Mouse (Mus musculus): Measurements from ENCODE around the gene Tnfrsf14. TPM values are rescaled to one million over a fixed set of nuclear protein-coding genes. Genes with fewer than 3 reads are reported as not detected.

Gene Tnfrsf14
- total RNA-seq, 2 experiments from 2014 or later: 68.2 to 89.8 TPM

DNA sequence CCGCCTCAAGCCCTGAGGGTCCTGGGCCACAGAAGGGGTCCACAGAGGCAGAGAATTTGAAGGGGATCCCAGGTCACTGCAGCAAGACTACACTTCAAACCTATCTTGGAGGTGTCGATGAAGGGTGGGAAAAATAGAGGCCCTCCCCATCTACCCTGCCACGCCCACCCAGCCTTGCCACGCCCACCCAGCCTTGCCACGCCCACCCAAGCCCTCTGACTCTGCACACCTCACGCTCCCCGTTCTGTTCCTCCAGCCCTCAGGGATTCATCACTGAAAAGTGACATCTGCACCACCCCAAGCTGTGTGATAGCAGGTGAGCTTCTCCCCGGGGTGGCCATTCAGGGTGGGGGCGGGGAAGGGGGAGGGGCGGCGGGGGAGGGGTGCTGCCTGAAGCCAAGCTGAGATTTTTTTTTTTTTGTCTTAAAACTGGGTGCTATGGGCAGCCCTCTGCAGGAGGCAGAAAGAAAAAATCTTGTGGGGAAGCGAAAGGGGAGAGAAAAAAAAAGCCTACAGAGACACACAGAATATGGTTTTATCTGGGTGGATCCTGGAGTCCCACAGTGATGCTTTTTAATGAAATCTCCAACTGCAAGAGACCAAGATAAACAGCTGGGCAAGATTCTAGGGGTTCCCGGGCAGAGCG, 46.2 kb downstream of the Tnfrsf14 start:
- ATAC-seq (replicated peaks; ENCODE audit: poor library complexity): 0 out of 2 replicates have a peak, but pooled peaks have one; percentile 18

DNA sequence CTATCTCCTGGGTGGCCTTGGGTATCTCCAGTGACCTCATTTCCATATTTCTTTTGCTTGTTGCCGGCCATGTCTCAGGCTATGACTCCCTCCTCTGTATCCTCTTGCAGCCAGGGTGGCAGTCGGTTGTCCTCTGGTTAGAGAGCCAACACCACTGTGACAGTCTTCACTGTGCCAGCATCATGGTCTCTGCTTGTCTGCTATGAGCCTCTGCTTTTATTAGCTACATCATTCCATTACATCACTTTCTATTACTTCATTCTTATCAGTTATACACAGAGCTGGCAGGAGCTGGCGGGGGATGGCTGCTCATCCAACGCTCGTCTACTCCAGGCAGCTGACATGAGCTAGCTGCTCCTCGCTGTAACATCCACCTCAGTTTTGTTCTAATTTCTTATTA, 47.6 kb downstream of the Tnfrsf14 start:
- ATAC-seq (replicated peaks; ENCODE audit: poor library complexity): peak; percentile 76

DNA sequence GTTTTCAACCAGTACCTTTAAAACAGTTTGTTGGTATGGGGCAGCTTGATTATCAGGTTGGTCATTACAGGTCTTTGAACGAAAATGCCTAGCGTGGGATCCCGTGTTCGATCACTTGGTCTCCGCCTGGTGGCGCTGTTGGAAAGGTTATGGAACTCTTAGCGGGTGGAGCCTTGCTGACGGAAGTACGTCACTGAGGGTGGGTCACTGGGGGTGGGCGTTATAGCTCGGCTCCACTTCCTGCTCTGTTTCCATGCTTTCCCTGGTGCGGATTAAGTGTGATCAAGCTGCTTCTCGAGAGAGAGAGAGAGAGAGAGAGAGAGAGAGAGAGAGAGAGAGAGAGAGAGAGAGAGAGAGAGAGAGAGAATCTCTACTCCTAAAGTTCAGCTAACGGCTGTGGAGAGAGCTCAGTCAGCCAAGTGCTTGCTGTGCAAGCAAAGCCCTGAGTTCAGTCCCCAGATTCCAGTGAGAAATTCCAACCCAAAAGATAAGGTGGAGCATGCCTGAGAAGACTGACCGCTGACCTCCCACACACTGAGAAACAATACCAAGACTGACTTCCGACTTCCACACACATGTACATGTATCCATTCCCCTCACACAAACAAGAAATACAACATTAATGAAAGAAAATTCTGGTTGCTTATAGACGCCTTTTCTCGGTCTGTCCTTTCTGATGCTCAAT, 50.4 kb downstream of the Tnfrsf14 start:
- ATAC-seq (replicated peaks; ENCODE audit: poor library complexity): peak; percentile 88

DNA sequence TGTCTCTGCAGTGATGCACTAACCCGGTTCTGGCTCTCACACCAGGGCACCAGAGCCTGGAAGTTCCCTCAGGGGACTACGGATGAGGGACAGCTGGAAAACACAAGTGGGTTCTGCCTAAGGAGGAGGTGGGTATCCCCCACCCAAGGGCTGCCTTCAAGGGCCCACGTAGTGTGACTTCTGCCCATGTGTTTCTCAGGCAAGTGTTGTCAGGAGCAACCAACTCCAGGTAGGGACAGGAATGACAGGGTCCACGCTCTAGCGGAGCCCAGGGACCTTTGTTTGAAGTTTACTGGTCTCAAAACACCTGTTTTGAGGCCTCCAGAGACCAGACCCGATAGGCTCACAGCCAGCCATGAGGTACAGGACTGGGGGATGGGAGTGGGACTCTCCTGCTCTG, 55.2 kb downstream of the Tnfrsf14 start:
- ATAC-seq (replicated peaks; ENCODE audit: poor library complexity): no peak

Other genes with a start within 250 kb of the Tnfrsf14 start
- not detected in 2 replicates for gene Ttc34, start 91.1 kb downstream of the Tnfrsf14 start, total RNA-seq (2015)
- gene Ttc34, start 91.1 kb downstream of the Tnfrsf14 start, total RNA-seq (2017): not detected in 2 replicates
- gene Mmel1, start 59.0 kb downstream of the Tnfrsf14 start, total RNA-seq (2015): not detected in 2 replicates
- not detected in 2 replicates for gene Mmel1, start 59.0 kb downstream of the Tnfrsf14 start, total RNA-seq (2017)
- 5.0 and 5.6 TPM in 2 replicates for gene Fam213b, start 29.4 kb downstream of the Tnfrsf14 start, total RNA-seq (2015)
- gene Fam213b, start 29.4 kb downstream of the Tnfrsf14 start, total RNA-seq (2017): 1.8 and 5.6 TPM in 2 replicates
- gene Hes5, start 32.4 kb upstream of the Tnfrsf14 start, total RNA-seq (2015): 0.64 and 0.67 TPM in 2 replicates
- 0.24 and 4.5 TPM in 2 replicates for gene Hes5, start 32.4 kb upstream of the Tnfrsf14 start, total RNA-seq (2017)
- gene Pank4, start 35.6 kb upstream of the Tnfrsf14 start, total RNA-seq (2015): 28.0 and 43.9 TPM in 2 replicates
- 24.6 and 24.8 TPM in 2 replicates for gene Pank4, start 35.6 kb upstream of the Tnfrsf14 start, total RNA-seq (2017)
- not detected in 2 replicates for gene Plch2, start 128.2 kb upstream of the Tnfrsf14 start, total RNA-seq (2015)
- not detected in 2 replicates for gene Plch2, start 128.2 kb upstream of the Tnfrsf14 start, total RNA-seq (2017)
- 5.5 and 6.0 TPM in 2 replicates for gene Pex10, start 138.5 kb upstream of the Tnfrsf14 start, total RNA-seq (2015)
- gene Pex10, start 138.5 kb upstream of the Tnfrsf14 start, total RNA-seq (2017): 13.8 and 18.8 TPM in 2 replicates
- gene Rer1, start 157.8 kb upstream of the Tnfrsf14 start, total RNA-seq (2015): 123 and 145 TPM in 2 replicates
- gene Rer1, start 157.8 kb upstream of the Tnfrsf14 start, total RNA-seq (2017): 118 and 126 TPM in 2 replicates
- gene Morn1, start 158.0 kb upstream of the Tnfrsf14 start, total RNA-seq (2015): 0.47 and 0.81 TPM in 2 replicates
- 1.7 and 3.6 TPM in 2 replicates for gene Morn1, start 158.0 kb upstream of the Tnfrsf14 start, total RNA-seq (2017)

Measured in megakaryocyte progenitor cell, adult 5-6 weeks (primary cell).